Mouse (Mus musculus): ENCODE data around the gene Hist1h1t.
"Not testable (repeated sequence)": the region's sequence is repeated elsewhere in the genome, so short reads cannot be mapped to it uniquely, and the experiment has no call there.

- TF ChIP-seq CTCF (IDR thresholded peaks at IDR 0.05; ENCODE audit: borderline replicate concordance, control insufficient read depth, extremely low read depth, insufficient read depth, low read length, poor library complexity): not testable (repeated sequence)
- peak; percentile 78; the same call in 1 of the 2 replicates for TF ChIP-seq POLR2A (IDR thresholded peaks at IDR 0.05; ENCODE audit: control insufficient read depth, extremely low read depth, insufficient read depth, low read length, poor library complexity)
Observed at GRCm38 (mm10) chr13:23684295-23684945, 11.2 kb upstream of the Hist1h1t start.

Data from thymus, adult 2 months (tissue).